Mouse (Mus musculus): ENCODE results near the gene Srms.

GRCm38 (mm10) chr2:181231171-181231570 is 18.2 kb upstream of the Srms start:
- TF ChIP-seq CTCF (IDR thresholded peaks at IDR 0.05; ENCODE audit: low read depth, low read length) (no peak), POLR2A (IDR thresholded peaks at IDR 0.05; ENCODE audit: insufficient read depth, low read length) (no peak), EP300 (IDR thresholded peaks at IDR 0.05; ENCODE audit: insufficient read depth, low read depth, low read length) (no peak)

Measured in ES-Bruce4 (cell line).